Mouse (Mus musculus) frontal cortex, postnatal 10 days (tissue): ENCODE measurements around the gene Trem1.

ENCODE experiments used
- DNase-seq, 2 experiments: peaks; one replicate each; pipeline ENCODE4 v3.0.0; 2022; ENCODE audit warnings: low spot score in 2 of 2, mixed read lengths in 1 of 2

Trem1 gene

DNA sequence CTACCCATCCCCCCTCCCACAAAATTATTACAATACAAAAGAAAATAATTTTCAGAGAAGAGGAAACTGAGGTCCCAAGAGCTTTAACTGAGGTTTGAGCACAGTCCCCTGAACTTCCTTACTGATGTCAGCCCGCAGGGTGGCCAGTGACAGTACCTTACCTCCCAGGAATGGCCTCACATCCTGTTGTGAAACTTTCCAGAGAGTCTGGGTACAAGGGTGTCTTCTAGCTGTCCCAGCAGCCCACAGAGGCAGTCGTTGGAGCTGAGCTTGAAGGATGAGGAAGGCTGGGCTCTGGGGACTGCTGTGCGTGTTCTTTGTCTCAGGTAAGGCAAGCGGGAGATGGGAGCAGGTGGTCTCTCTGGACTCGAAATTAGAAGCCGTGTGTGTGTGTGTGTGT lies at the start of gene Trem1:
TSS of gene Trem1 (plus strand) at position 251 of the 400 bp plus-strand sequence.
- DNase-seq, result peak in 1 of 2 experiments; percentile 1

DNA sequence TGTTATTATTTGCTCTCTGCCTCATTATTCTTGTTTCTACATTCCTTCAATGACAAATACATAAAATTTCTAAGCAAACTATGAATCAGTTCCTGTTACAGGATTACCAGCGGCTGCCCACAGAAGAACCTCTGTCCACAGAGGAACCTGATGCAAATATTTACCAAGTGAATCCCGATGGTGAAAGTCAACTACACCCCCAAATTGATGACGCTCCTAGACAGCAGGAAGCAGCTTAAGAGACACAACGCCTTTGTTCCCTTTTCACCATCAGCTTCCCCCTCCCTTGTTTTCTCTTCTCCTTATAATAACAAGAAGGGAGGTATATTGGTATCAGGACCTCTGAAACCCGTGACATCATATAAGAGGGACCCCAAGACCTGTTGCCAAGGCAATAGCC lies 47.3 kb upstream of the Trem1 start:
- no peak for DNase-seq

DNA sequence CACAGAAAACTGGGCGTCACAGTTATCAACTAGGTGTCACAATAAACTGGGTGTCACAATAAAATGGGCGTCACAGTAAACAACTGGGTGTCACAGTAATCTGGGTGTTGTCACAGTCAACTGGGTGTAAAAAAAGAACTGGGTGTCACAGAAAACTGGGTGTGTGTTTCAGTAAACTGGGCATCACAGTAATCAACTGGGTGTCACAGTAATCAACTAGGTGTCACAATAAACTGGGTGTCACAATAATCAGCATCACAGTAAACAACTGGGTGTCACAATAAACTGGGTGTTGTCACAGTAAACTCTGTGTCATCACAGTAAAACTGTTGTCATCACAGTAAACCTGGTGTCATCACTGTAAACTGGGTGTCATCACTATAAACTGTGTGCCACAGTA lies 40.2 kb upstream of the Trem1 start:
- no peak for DNase-seq

DNA sequence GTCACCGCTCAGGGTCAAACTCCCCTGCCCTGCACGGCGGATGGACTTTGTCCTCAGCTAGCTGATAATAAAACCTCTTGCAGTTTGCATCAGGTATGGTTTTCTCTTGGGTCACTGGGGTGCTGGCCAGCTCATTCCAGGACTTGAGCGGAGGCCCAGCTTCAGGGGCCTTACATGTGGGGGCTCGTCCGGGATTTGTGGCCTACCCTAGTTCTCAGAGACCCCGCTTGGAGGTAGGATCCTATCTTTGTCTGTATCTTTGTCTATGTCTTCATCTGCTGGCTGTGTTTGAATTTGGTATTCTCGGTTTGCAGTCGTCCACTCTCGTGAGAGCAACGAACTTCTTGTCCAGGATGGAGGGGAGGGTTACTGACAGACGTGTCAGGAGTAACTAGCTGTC lies 29.5 kb upstream of the Trem1 start:
- DNase-seq, result no peak

DNA sequence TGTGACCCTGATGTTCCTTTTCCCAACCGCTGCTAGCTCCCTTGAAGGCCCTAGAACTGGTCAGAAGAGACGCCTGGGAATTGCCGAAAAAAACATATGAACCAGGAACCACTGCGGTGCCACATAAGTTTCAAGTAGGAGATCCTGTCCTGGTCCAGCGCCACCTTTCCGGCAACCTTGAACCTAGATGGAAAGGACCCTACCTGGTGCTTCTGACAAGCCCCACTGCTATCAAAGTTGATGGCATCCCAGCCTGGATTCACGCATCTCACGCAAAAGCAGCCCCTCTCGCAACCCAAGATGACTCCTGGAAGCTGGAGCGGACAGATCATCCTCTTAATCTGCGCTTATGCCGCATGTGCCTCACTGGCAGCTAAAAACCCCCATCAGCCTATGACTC lies 20.0 kb upstream of the Trem1 start:
- no peak for DNase-seq

DNA sequence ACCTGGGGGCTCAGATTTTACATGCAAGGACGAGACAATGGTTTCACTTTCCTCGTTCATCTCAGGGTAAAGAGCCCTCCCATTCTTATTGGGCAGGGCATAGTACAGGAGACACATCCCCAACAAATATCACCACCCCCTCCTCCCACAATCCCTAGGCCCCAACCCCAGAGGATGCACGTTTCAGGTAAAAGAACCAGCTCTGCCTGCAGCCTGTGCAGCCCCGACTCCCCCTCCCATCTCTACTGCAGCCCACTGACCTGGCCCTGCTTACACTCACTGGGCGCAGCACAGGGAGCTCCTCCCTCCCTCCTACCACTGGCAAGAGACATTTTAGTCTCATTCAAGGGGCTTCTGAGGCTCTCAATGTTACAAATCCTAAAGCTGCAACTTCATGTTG lies 19.1 kb upstream of the Trem1 start:
- no peak for DNase-seq

DNA sequence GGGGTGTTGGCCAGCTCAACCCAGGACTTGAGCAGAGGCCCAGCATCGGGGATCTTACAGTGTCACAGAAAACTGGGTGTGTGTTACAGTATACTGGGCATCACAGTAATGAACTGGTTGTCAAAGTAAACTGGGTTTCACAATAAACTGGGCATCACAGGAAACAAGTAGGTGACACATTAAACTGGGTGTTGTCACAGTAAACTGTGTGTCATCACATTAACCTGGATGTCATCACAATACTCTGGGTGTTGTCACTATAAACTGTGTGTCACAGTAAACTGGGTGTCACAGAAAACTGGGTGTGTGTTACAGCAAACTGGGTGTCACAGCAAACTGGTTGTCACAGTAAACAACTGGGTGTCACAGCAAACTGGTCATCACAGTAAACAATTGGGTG lies 17.1 kb upstream of the Trem1 start:
- no peak for DNase-seq

DNA sequence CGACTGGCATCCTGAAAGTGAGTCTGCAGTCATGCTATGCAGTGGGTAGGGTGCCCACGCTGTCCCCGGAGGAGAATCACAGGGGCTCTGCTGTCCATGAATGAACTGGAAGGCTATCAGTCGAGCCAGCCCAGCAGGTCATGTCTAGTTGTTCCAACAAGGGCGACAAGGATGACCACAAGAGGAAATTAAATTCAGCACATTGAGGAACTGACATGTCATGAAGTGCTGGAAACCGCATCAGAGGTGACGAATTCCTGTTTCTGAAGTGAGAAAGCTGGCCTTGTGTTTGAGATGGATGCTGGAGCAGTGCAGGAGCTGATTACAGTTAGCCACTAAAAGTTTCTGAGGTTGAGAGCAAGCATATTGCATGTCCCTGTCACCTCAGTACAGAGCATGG lies 1.9 kb upstream of the Trem1 start:
- peak in 1 of 2 experiments; percentile 1 for DNase-seq

DNA sequence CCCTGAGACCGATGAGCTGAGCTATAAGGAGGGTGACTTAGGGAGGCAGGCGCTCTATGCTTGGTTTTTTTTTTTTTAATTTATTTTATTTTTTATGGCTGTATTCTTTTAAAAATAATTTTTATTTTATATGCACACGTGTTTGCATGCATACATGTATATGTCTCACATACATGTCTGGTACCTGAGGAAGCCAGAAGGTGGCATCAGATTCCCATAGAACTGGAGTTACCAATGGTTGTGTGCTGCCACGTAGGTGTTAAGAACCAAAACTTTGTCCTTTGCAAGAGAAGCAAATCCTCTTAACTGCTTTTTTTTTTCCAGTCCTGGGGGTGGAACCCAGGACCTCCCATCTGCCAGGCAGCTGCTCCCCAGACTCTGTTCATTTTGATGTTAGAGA lies 1.2 kb downstream of the Trem1 start:
- DNase-seq, result no peak

DNA sequence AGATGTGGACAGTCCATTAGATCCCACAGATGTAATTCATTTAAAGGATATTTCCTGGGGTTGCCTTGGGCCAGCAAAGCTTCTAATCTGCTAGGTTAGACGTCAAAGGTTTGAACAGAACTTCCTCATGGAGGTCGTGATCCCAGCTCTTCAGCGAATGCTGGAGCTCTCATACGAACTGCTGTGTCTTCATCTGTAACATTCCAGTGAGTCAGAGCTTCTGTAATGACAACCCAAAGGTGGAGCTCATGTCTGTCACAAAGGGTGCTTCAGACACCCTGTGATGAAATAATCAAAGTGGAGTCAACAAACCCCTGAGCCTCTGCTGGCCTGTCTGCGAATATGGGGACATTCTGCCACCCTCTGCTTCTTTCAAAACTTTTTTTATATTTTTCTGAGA lies 2.0 kb downstream of the Trem1 start:
- no peak for DNase-seq

DNA sequence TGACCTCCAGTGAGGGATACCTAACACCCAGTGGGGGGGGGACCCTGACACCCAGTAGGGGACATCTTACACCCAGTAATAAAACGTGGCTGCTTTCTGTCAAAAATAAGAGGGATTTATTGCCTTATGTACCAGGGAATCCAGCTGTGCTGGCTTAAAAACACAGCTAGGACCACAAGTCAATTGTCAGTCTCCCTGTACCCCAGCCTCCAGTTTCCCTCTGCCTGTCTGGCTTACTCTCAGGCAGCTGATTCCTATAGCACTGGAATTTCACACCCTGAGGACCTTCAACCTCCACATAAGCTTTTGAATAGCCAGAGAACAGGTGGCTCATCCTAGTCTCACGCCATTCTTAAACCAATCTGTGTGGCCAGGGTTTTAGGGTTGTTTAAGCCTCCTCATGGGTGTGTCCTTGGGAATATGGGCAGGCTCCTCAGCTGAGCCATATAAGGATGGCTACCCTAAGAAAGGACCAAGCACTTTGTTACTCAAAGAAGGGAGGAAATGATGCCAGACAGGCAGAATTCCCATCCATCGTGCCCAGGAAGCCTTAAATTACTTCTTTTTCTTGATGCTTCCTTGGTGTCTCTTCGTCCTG lies 3.3 kb downstream of the Trem1 start:
- DNase-seq, result no peak

DNA sequence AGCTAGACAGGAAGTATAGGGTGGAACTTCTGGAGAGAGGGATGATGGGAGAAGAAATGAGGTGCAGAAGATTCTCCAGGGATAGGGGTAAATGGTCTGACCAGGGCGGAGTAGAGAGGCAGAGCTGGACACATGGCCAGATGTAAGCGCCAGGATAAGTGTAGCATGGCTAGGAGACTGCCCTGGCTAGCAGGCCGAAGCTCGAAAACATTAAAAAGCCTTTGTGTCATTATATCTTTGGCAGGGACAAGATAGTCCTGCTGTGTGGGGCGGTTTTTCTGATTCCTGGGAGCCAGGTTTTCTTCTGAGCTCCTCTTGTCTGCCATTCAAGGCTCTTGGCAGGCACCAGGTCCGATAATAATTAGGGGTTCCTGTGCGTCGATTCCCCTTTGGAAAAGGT lies 5.1 kb downstream of the Trem1 start:
- DNase-seq, result no peak

DNA sequence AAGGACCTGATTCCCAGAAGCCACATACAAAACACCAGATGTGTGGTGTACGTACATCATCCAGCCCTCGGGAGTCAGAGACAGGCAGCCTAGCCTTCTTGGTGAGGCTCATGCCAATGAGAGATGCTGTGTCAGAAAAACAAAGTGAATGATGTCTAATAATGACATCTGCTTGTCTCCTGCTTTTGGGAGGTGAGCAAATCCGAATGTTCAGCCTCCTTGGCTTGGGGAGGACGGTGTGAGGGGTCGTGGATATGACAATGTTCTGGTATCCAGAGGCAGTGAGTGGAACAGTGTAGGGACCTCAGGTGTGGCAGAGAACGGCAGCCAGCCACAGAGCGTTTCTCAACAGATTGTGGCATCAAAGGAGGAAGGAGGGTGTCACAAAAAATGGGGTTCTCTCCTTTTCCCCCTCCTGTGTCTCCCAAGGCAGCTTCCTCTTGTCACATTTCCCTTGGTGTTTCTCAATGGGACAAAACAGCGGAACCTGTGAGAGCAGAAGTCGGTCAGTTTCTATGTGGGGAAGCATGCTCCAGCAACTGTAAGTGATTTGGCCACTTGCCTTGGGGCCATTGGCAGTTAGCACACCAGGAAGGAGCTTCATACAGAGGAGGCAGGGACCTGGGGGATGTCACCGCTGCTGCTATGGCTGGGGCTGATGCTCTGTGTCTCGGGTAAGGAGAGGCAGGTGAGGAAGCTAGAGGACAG lies 14.8 kb downstream of the Trem1 start, which contains the start of gene Trem3:
TSS of gene Trem3 (plus strand) at position 557 of the 708 bp plus-strand sequence.
- no peak for DNase-seq

DNA sequence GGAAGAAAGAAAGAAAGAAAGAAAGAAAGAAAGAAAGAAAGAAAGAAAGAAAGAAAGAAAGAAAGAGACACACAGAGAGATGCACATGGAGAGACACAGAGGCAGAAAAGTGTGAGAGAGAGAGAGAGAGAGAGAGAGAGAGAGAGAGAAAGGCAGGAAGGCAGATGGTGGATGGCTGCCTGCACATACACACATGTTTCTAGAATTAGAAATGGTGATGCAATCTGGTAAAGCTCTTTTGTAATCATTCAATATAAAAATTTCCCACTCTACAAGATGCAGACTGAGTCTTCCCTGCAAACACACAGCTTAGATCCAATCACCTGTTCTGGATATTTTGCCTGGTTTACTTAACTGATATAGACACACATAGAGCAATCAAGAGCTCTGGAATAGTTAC lies 16.5 kb downstream of the Trem1 start:
- no peak for DNase-seq

DNA sequence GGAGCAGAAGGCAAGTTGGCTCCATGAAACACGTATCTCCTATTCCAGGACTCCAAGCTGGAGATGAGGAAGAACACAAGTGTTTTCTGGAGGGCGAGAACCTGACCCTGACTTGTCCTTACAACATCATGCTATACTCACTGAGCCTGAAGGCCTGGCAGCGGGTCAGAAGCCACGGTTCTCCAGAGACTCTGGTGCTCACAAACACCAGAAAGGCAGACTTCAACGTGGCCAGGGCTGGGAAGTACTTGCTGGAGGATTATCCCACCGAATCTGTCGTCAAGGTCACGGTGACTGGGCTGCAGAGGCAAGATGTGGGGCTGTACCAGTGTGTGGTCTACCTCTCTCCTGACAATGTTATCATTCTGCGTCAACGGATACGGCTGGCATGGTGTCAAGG lies 16.9 kb downstream of the Trem1 start:
- DNase-seq, result no peak

DNA sequence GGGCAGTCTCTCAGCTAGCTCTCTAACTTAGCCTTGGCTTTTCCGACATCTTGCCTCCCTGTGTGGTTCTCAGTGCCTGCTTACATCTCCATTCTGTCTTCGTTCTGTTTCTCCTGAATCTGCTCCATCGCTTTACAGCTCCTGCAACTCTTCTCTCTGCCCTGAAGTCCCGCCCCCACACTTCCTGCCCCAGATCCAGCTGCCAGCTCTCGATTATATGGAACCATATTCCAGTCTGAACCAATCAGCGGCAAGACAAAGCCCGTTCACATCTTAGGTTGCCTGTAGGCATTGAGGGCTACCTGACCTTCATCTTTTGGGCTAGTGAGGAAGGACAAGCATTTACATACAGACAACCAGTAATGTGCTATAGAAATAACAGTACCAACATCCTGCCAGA lies 18.1 kb downstream of the Trem1 start:
- DNase-seq, result no peak

DNA sequence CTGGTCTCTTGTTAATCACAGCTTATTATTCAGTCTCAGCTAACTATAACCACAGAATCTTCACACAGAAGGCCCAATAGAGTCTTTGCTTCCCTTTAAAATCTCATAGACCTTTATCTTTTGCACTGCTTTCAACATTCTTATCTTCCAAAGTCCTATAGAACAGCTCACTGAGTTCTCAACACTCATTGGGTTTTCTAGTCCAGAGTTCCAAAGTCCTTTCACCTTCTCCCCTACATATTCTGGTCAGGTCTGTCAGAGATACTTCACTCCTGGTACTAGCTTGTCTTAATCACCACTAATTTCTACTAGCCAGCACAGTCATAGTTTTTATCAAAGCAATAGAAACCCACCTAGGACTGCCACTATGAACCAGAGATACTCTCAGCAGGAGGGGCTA lies 24.0 kb downstream of the Trem1 start:
- DNase-seq, result no peak

DNA sequence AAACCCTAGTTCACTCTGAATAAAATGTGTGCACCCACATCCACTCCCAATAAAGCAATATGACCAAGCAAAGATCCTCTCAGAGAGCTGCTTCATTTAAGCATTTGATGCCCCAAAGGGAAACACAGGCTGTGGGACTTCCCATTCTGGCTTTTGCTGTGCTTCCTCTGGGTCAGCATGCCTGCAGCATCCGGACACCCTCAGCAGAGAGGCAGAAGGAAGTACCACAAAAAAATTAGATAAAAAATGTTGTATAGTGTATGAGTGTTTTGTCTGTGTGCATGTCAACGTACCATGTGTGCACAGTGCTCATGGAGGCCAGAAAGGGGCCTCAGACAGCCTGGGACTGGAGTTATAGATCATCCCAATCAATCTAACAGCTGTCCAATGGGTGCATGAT lies 29.3 kb downstream of the Trem1 start:
- no peak for DNase-seq

DNA sequence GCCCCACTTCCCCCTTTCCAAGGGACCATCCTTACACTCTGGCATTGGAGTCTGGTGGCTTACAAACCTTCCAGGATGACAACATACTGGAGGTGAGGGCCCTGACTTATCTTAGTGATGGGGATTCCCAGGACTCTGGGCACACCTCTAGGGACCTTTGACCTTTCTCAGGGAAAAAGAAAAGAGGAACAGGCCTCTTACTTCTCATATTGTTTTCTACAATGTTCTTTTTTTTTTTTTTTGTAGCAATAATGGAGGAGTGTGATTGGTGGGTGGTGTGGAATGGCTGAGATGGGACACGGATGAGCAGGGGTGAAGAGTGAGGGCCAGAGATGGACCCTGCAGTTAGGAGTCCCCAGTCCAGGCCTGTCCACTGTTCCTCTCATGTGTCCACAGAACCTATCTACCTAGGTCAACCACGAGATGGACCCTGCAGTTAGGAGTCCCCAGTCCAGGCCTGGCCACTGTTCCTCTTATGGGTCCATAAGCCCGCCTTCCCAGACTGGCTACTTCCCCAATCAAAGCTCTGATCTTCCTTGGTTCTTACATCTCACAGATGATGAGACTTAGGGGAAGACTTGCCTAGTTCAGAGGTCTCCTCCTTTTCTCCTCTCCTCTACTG lies 31.3 kb downstream of the Trem1 start, which contains the start of gene Treml4:
TSS of gene Treml4 (plus strand) at position 555 of the 622 bp plus-strand sequence.
- DNase-seq, result no peak

DNA sequence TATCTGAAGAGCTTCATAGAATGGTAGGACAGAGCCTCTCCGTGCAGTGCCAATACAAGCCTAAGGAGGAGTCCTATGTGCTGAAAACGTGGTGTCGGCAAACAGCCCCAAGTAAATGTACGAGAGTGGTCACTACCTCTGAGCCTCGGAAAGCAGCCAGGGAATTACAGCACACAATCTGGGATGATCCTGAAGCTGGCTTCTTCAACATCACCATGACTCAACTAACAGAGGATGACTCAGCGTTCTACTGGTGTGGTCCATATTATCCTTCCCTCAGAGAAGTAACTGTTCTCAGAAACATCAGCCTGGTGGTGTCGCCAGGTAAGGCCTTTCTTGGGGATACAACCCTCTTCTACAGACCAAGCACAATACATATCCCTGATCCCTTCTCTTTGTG lies 32.1 kb downstream of the Trem1 start:
- DNase-seq, result no peak

DNA sequence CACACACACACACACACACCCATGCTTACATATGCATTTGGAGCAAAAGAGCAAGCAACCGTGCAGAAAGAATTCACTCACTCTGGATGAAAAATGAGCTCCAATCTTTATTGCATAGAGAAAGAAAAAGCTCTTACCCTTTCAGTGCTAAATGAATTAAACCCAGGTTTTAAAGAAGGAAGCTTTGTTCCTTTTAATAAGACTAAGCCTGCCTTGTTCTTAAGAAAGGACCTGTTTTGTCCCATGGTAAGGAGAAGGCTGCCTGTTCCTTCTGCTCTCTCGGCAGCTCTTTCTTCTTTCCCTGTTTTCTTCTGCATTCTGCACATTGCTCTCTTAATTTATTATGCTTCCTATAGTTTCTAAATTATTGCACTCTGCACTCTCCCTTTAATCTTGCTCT lies 33.6 kb downstream of the Trem1 start:
- no peak for DNase-seq

DNA sequence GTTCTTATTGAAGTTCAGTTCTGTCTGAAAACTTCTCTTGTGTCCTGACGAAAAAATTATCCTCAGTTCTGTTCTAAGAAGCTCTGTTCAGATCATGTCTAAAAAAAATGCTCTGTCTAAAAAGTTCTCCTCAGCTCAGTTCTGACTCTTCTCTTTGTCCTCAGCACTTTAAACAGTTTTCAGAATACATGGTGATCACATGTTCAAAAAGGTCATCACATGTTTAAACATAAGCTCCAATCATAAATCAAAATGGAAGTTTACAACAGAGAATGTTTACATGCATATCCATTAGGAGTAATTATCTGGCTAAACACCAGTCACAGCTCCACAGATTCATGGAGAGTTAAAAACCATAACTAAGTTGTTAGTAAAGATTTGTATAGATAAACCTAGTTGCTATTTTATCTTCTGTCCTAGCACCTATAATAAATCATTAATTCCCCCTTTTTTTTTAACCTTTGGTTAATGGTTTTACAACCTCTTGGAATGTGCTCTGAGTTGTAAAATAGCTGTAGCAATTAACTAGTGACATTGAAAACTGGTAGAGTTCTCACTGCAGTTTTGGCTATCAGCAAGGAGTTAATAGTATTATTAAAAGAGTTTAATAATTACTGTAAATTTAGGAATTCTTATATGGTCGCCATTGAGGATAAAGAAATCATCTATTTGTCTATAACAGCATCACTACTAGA lies 34.2 kb downstream of the Trem1 start:
- no peak for DNase-seq

DNA sequence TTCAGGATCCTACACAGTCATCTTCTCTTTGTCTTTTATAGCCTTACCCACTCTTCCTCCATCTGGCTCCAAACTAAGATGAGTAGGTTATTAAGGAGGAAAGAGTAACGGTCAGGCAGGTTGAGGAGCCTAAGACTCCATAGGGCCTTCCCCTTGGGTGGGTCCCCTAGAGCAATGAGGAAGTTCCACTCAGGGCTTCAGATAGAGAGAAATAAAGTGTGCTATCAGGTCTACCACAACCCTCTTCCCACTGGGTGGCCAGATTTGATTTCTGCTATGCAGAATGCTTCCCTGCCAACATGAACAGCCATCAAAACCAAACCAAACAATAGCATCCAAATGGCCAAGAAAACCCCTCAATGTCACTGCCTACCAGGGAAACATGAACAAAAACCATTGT lies 35.0 kb downstream of the Trem1 start:
- no peak for DNase-seq
